Mouse (Mus musculus) thymus, adult 2 months (tissue): ENCODE data around the gene Ap2a1.

Experiments
- CTCF ChIP-seq: fragments of 200-500 bp; IDR thresholded peaks from 2 replicates; pipeline ENCODE4 v1.5.1; 2012; ENCODE audit warnings: mild to moderate bottlenecking, control low read depth, low read length, moderate library complexity, borderline replicate concordance; ENCODE audit not compliant: control insufficient read depth, poor library complexity, insufficient read depth; ENCODE audit errors: extremely low read depth
- POLR2A ChIP-seq: fragments of 200-500 bp; IDR thresholded peaks from 2 replicates; pipeline ENCODE4 v1.6.1; 2012; ENCODE audit warnings: mild to moderate bottlenecking, low read length, control low read depth, moderate library complexity; ENCODE audit not compliant: control insufficient read depth, poor library complexity, insufficient read depth; ENCODE audit errors: extremely low read depth

DNA sequence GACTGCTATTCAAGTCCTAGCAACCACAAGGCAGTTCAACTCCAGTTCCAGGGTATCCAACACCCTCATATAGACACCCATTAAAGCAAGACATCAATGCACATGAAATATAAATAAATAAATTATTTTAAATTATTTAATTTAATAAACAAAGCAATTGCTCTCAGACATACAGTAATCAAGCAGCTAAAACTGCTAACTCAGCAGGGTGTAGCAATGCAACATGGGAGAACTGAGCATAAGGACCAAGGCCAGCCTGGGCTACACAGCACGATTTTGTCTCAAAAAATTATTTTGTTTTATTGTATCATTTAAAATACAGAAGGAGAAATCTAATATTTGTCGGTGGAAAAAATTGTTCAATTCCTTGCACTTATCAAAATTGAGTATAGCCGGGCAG lies 35.1 kb downstream of the Ap2a1 start:
- TF ChIP-seq POLR2A: no peak
- no peak for TF ChIP-seq CTCF
